Mouse (Mus musculus): ENCODE results near the gene Phlpp1. TPM values are rescaled to one million over a fixed set of nuclear protein-coding genes. Genes with fewer than 3 reads are reported as not detected.

Phlpp1 gene
- polyA plus RNA-seq, 1 experiment from 2014 or later, result 3.8 TPM

DNA sequence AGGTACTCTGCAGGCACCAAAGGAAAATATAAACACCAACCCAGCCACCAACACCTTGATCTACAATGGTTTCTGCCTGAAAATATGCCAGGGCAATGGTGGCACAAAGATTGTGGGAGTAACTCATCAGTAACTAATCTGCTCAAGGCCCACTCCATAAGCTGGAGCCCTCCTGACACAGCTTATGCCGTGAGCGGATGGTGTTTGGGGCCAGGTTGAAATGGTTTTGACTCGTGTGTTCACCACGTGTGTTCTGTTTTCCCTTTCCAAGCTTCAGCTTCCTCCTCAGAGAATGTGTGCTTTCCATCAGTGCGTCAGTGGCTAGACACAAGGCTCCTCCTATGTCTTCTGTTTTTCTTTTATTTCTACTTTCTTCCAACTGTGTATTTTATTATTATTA, 37.0 kb downstream of the Phlpp1 start:
- Histone ChIP-seq H3K4me1 (ENCODE audit: control insufficient read depth, insufficient read depth, low read length) (peaks cover 14% of the 10 kb centered on the region), H3K4me3 (ENCODE audit: low read depth, low read length) (no peak overlapping the region), H3K9me3 (ENCODE audit: control insufficient read depth, low read depth, low read length) (no peaks in the 10 kb centered on the region)

DNA sequence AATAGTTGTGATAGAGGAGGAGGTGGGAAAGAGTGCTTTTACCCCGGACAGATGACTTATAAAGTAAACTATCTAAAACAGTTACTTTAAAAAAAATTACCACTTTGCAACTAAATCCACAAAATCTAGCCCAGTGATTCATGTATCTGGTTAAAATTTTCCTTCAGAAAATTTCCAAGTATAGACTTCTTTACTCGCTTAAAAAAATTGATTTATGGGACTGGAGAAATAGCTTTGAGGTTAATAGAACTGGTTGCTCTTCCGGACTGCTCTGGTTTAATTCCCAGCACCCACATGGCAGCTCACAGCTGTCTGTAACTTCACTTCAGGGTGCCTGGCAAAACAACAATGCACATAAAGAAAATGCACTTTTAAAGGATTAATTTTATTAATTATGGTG, 38.9 kb downstream of the Phlpp1 start:
- Histone ChIP-seq H3K4me1 (ENCODE audit: control insufficient read depth, insufficient read depth, low read length) (peaks cover 5% of the 10 kb centered on the region; the same call in 1 of the 2 replicates), H3K4me2 (replicated peaks; ENCODE audit: low read depth, low read length) (no peak overlapping the region), H3K9ac (replicated peaks; ENCODE audit: low read depth, low read length) (no peak overlapping the region), H3K9me3 (ENCODE audit: control insufficient read depth, low read depth, low read length) (no peaks in the 10 kb centered on the region), H3K27ac (ENCODE audit: low read length) (no peak overlapping the region), H3K27me3 (ENCODE audit: control insufficient read depth, insufficient read depth, low read length) (no peaks in the 10 kb centered on the region), H3K4me3 (ENCODE audit: low read depth, low read length) (no peak overlapping the region), H3K36me3 (ENCODE audit: control insufficient read depth, insufficient read depth, low read length) (no peaks in the 10 kb centered on the region)
- ATAC-seq (ENCODE audit: insufficient number of reproducible peaks, insufficient read depth, low FRiP score, low read depth), result no peak
- WGBS, result 45% methylated on average over 3 of the region's 3 CpGs

More for the DNA sequence above, 37.0 kb downstream of the Phlpp1 start:
- H3K4me2 ChIP-seq (replicated peaks; ENCODE audit: low read depth, low read length), result no peak overlapping the region
- no peak for ATAC-seq (ENCODE audit: insufficient number of reproducible peaks, insufficient read depth, low FRiP score, low read depth)
- H3K9ac ChIP-seq (replicated peaks; ENCODE audit: low read depth, low read length), result no peak overlapping the region
- 63% methylated on average over 5 of the region's 5 CpGs for WGBS
- H3K27ac ChIP-seq (ENCODE audit: low read length), result no peak overlapping the region
- H3K36me3 ChIP-seq (ENCODE audit: control insufficient read depth, insufficient read depth, low read length), result no peaks in the 10 kb centered on the region
- no peaks in the 10 kb centered on the region for H3K27me3 ChIP-seq (ENCODE audit: control insufficient read depth, insufficient read depth, low read length)

DNA sequence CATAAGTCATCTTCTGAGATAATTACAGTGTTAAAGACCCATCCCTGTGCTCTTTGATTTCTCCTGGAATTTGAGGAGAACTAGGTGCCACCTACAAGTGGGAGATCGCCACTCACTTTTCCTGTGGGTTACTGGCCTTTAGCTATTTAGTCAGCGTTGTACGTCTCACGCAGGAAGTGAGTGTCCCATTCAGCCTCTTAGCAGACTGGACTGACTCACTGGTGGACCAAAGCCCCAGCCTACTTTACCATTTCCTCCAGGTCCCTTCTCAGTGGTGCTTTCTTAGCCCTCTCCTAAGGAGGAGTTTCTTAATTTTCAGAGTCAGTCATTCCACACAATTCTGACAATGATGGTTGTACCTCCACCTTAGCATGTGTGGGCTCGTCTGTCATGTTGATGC, 39.6 kb downstream of the Phlpp1 start:
- WGBS, result 92% methylated on average over 5 of the region's 5 CpGs
- Histone ChIP-seq H3K4me1 (ENCODE audit: control insufficient read depth, insufficient read depth, low read length) (peaks cover 5% of the 10 kb centered on the region; the same call in 1 of the 2 replicates), H3K27me3 (ENCODE audit: control insufficient read depth, insufficient read depth, low read length) (no peaks in the 10 kb centered on the region), H3K27ac (ENCODE audit: low read length) (no peak overlapping the region), H3K9ac (replicated peaks; ENCODE audit: low read depth, low read length) (no peak overlapping the region), H3K4me3 (ENCODE audit: low read depth, low read length) (no peak overlapping the region), H3K4me2 (replicated peaks; ENCODE audit: low read depth, low read length) (no peak overlapping the region), H3K9me3 (ENCODE audit: control insufficient read depth, low read depth, low read length) (no peaks in the 10 kb centered on the region), H3K36me3 (ENCODE audit: control insufficient read depth, insufficient read depth, low read length) (no peaks in the 10 kb centered on the region)
- ATAC-seq (ENCODE audit: insufficient number of reproducible peaks, insufficient read depth, low FRiP score, low read depth), result no peak

DNA sequence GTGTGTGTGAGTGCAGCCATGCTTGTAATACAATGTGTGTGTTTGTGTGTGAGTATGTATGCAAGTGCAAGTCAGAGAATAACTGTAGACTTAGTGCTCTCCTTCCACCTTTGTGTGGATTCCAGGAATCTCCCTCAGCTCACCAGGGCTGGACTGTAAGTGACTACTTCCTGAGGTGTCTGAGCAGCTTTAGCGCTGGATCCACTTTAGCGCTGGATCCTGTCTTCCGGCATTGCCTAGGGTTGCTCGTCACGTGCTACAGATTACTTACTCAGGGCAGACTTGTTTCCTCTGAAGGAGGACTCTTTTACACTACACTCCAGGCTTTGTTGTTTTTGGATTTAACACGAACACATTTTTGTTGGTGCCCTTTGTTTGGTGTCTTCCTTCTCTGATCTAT, 48.9 kb downstream of the Phlpp1 start:
- WGBS, result 62% methylated on average over 6 of the region's 6 CpGs
- ATAC-seq (ENCODE audit: insufficient number of reproducible peaks, insufficient read depth, low FRiP score, low read depth), result no peak
- no peaks in the 10 kb centered on the region for H3K36me3 ChIP-seq (ENCODE audit: control insufficient read depth, insufficient read depth, low read length)
- no peak overlapping the region for H3K27ac ChIP-seq (ENCODE audit: low read length)
- no peak overlapping the region for H3K9ac ChIP-seq (replicated peaks; ENCODE audit: low read depth, low read length)
- H3K4me3 ChIP-seq (ENCODE audit: low read depth, low read length), result no peak overlapping the region
- H3K4me2 ChIP-seq (replicated peaks; ENCODE audit: low read depth, low read length), result no peak overlapping the region
- no peaks in the 10 kb centered on the region for H3K4me1 ChIP-seq (ENCODE audit: control insufficient read depth, insufficient read depth, low read length)
- peaks cover 3% of the 10 kb centered on the region; the same call in 1 of the 2 replicates for H3K9me3 ChIP-seq (ENCODE audit: control insufficient read depth, low read depth, low read length)
- H3K27me3 ChIP-seq (ENCODE audit: control insufficient read depth, insufficient read depth, low read length), result no peaks in the 10 kb centered on the region

DNA sequence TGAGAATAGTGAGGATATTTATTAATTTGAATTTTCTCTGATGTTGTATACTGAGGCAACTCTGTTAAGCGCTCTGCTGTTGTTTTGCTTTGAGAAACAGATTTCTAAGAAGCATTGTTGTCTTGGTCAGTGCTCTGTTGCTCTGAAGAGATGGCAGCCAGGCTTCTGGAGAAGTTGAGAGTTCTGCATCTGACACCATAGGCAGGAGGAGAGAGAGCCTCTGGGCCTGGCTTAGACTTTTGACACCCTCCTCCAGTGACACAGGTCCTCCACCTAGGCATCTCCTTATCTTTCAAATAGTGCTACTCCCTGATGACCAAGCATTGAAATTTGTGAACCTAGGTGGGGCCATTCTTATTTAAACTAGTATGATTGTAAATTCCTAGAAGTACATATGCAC, 49.8 kb downstream of the Phlpp1 start:
- Histone ChIP-seq H3K4me3 (ENCODE audit: low read depth, low read length) (no peak overlapping the region), H3K27ac (ENCODE audit: low read length) (no peak overlapping the region), H3K36me3 (ENCODE audit: control insufficient read depth, insufficient read depth, low read length) (no peaks in the 10 kb centered on the region), H3K4me2 (replicated peaks; ENCODE audit: low read depth, low read length) (no peak overlapping the region), H3K27me3 (ENCODE audit: control insufficient read depth, insufficient read depth, low read length) (no peaks in the 10 kb centered on the region), H3K9ac (replicated peaks; ENCODE audit: low read depth, low read length) (no peak overlapping the region), H3K9me3 (ENCODE audit: control insufficient read depth, low read depth, low read length) (peaks cover 3% of the 10 kb centered on the region; the same call in 1 of the 2 replicates), H3K4me1 (ENCODE audit: control insufficient read depth, insufficient read depth, low read length) (no peaks in the 10 kb centered on the region)
- ATAC-seq (ENCODE audit: insufficient number of reproducible peaks, insufficient read depth, low FRiP score, low read depth), result no peak
- WGBS, result 85% methylated on average over 1 of the region's 1 CpGs

DNA sequence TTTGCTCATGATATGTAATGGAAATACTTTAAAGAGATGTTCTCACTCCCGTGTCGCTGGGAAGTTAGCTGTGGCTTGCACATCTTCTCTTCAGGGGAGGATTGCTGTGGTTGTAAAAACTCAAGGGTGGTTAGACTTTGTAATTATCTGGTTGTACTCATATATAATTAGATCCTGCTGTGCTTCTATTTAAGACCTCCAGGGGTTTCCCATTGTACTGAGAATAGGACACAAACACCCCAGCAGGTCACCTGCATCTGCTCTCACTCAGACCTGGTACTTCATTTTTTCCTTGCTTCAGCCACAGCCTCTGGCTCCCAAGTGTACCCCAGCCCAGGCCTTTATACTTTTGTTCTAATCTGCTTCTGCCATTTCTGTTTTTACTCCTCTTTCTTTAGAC, 50.4 kb downstream of the Phlpp1 start:
- WGBS, result 51% methylated on average over 2 of the region's 2 CpGs
- Histone ChIP-seq H3K4me1 (ENCODE audit: control insufficient read depth, insufficient read depth, low read length) (no peaks in the 10 kb centered on the region), H3K4me3 (ENCODE audit: low read depth, low read length) (no peak overlapping the region), H3K36me3 (ENCODE audit: control insufficient read depth, insufficient read depth, low read length) (no peaks in the 10 kb centered on the region), H3K27ac (ENCODE audit: low read length) (no peak overlapping the region), H3K27me3 (ENCODE audit: control insufficient read depth, insufficient read depth, low read length) (no peaks in the 10 kb centered on the region), H3K4me2 (replicated peaks; ENCODE audit: low read depth, low read length) (no peak overlapping the region), H3K9ac (replicated peaks; ENCODE audit: low read depth, low read length) (no peak overlapping the region), H3K9me3 (ENCODE audit: control insufficient read depth, low read depth, low read length) (peaks cover 3% of the 10 kb centered on the region; the same call in 1 of the 2 replicates)
- no peak for ATAC-seq (ENCODE audit: insufficient number of reproducible peaks, insufficient read depth, low FRiP score, low read depth)

DNA sequence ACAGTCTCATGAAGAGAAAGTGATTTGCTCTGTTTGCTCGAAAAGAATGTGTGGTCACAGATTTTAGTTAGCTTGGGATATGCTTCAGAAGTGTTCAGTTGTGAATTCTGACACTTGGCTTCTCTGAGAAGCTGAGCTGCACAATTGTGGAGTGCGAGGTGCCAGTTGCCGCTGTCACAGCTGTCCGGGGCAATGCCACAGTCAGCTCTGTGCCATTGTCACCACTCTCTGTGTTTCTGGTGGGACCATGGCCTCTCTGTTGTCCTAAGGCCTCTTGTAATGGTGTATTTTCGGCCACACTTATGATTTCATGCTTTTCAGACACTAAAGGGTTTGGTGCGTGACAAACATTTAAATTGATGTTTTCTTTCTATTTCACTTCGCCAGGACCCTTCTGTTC, 55.1 kb downstream of the Phlpp1 start:
- H3K27me3 ChIP-seq (ENCODE audit: control insufficient read depth, insufficient read depth, low read length), result no peaks in the 10 kb centered on the region
- no peaks in the 10 kb centered on the region for H3K36me3 ChIP-seq (ENCODE audit: control insufficient read depth, insufficient read depth, low read length)
- H3K4me2 ChIP-seq (replicated peaks; ENCODE audit: low read depth, low read length), result no peak overlapping the region
- peaks cover 3% of the 10 kb centered on the region; the same call in 1 of the 2 replicates for H3K9me3 ChIP-seq (ENCODE audit: control insufficient read depth, low read depth, low read length)
- H3K27ac ChIP-seq (ENCODE audit: low read length), result no peak overlapping the region
- no peaks in the 10 kb centered on the region for H3K4me1 ChIP-seq (ENCODE audit: control insufficient read depth, insufficient read depth, low read length)
- no peak overlapping the region for H3K9ac ChIP-seq (replicated peaks; ENCODE audit: low read depth, low read length)
- 80% methylated on average over 7 of the region's 7 CpGs for WGBS
- no peak overlapping the region for H3K4me3 ChIP-seq (ENCODE audit: low read depth, low read length)
- no peak for ATAC-seq (ENCODE audit: insufficient number of reproducible peaks, insufficient read depth, low FRiP score, low read depth)

DNA sequence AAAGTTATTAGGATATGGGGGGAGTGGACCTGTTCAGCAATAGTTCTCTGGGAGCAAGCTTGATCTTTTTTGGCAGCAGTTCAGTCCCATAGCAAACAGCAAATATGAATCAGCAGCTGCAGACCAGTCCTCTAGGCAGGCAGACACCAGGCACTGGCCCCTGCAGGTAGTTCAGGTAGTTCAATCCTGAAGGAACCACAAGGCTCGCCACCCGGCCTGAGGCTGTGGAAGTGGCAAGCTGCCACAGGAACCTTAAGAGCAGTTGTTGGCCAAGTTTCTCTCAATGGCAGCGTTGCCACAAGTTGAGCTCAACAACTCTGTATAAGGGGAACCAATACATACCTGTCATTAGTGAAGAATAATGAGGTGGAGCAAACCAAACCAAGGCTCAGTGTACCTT, 58.8 kb downstream of the Phlpp1 start:
- Histone ChIP-seq H3K9ac (replicated peaks; ENCODE audit: low read depth, low read length) (no peak overlapping the region), H3K27me3 (ENCODE audit: control insufficient read depth, insufficient read depth, low read length) (no peaks in the 10 kb centered on the region), H3K4me1 (ENCODE audit: control insufficient read depth, insufficient read depth, low read length) (no peaks in the 10 kb centered on the region), H3K27ac (ENCODE audit: low read length) (no peak overlapping the region), H3K36me3 (ENCODE audit: control insufficient read depth, insufficient read depth, low read length) (no peaks in the 10 kb centered on the region), H3K9me3 (ENCODE audit: control insufficient read depth, low read depth, low read length) (no peaks in the 10 kb centered on the region), H3K4me2 (replicated peaks; ENCODE audit: low read depth, low read length) (no peak overlapping the region), H3K4me3 (ENCODE audit: low read depth, low read length) (no peak overlapping the region)
- 82% methylated on average over 3 of the region's 3 CpGs for WGBS
- no peak for ATAC-seq (ENCODE audit: insufficient number of reproducible peaks, insufficient read depth, low FRiP score, low read depth)

DNA sequence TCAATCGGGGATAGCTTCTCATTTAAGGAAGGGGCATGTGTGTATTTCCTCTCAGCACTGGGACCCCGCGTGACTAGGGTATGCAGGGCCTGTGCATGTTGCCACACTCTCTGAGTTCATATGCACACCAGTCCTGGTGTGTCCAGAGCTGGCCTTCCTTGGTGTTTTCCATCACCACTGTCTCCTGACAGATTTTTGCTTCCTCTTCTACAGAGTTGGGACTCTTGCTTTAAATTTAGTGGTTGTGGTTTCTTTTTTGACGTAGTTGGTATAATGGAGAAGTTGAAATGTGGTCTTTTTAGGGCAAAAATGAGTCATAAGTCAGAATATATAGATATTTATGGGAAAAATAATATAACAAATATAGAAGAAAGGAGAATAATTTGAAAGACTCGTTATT, 59.8 kb downstream of the Phlpp1 start:
- no peaks in the 10 kb centered on the region for H3K4me1 ChIP-seq (ENCODE audit: control insufficient read depth, insufficient read depth, low read length)
- no peak overlapping the region for H3K9ac ChIP-seq (replicated peaks; ENCODE audit: low read depth, low read length)
- no peak overlapping the region for H3K27ac ChIP-seq (ENCODE audit: low read length)
- no peak overlapping the region for H3K4me2 ChIP-seq (replicated peaks; ENCODE audit: low read depth, low read length)
- no peaks in the 10 kb centered on the region for H3K9me3 ChIP-seq (ENCODE audit: control insufficient read depth, low read depth, low read length)
- 85% methylated on average over 5 of the region's 5 CpGs for WGBS
- no peak for ATAC-seq (ENCODE audit: insufficient number of reproducible peaks, insufficient read depth, low FRiP score, low read depth)
- H3K4me3 ChIP-seq (ENCODE audit: low read depth, low read length), result no peak overlapping the region
- H3K27me3 ChIP-seq (ENCODE audit: control insufficient read depth, insufficient read depth, low read length), result no peaks in the 10 kb centered on the region
- no peaks in the 10 kb centered on the region for H3K36me3 ChIP-seq (ENCODE audit: control insufficient read depth, insufficient read depth, low read length)

All from stomach, embryonic 14.5 days (tissue).